Mouse (Mus musculus): ENCODE data around the gene Rnf157. TPM values are rescaled to one million over a fixed set of nuclear protein-coding genes. Genes with fewer than 3 reads are reported as not detected.
"Not testable (repeated sequence)": the region's sequence is repeated elsewhere in the genome, so short reads cannot be mapped to it uniquely, and the experiment has no call there.

Rnf157 gene
- polyA plus RNA-seq, 1 experiment from 2014 or later, result 37.8 TPM

GRCm38 (mm10) chr11:116387086-116388071, 25.5 kb downstream of the Rnf157 start:
- no peak for ATAC-seq (ENCODE audit: low FRiP score, low read depth)
- H3K4me3 ChIP-seq, result no peak overlapping the region
- WGBS, result 22% methylated on average over 13 of the region's 16 CpGs

GRCm38 (mm10) chr11:116385999-116386398, 26.8 kb downstream of the Rnf157 start:
- no peak overlapping the region for H3K9ac ChIP-seq (replicated peaks)
- H3K27ac ChIP-seq (replicated peaks), result no peak overlapping the region
- no peak for ATAC-seq (ENCODE audit: low FRiP score, low read depth)
- peaks cover 8% of the 10 kb centered on the region; the same call in 1 of the 2 replicates for H3K36me3 ChIP-seq
- no peak overlapping the region for H3K4me3 ChIP-seq
- H3K27me3 ChIP-seq, result no peaks in the 10 kb centered on the region
- H3K4me1 ChIP-seq, result peaks cover 14% of the 10 kb centered on the region
- 53% methylated on average over 5 of the region's 5 CpGs for WGBS
- no peaks in the 10 kb centered on the region for H3K9me3 ChIP-seq
- H3K4me2 ChIP-seq (replicated peaks), result no peak overlapping the region

More at GRCm38 (mm10) chr11:116387086-116388071, 25.5 kb downstream of the Rnf157 start:
- Histone ChIP-seq H3K4me2 (replicated peaks) (peak overlapping the region; percentile 30), H3K27ac (replicated peaks) (peak overlapping the region; percentile 22), H3K27me3 (no peaks in the 10 kb centered on the region), H3K36me3 (no peaks in the 10 kb centered on the region), H3K9ac (replicated peaks) (peak overlapping the region; percentile 29), H3K4me1 (peaks cover 14% of the 10 kb centered on the region), H3K9me3 (no peaks in the 10 kb centered on the region)

- H3K9ac ChIP-seq (replicated peaks), result no peak overlapping the region
- peaks cover 8% of the 10 kb centered on the region; the same call in 1 of the 2 replicates for H3K36me3 ChIP-seq
- H3K4me3 ChIP-seq, result no peak overlapping the region
- no peak overlapping the region for H3K4me2 ChIP-seq (replicated peaks)
- no peak for ATAC-seq (ENCODE audit: low FRiP score, low read depth)
- H3K27ac ChIP-seq (replicated peaks), result no peak overlapping the region
- peaks cover 14% of the 10 kb centered on the region for H3K4me1 ChIP-seq
- no peaks in the 10 kb centered on the region for H3K9me3 ChIP-seq
- H3K27me3 ChIP-seq, result no peaks in the 10 kb centered on the region
- WGBS, result 86% methylated on average over 11 of the region's 11 CpGs
Observed at GRCm38 (mm10) chr11:116384171-116384570, 28.7 kb downstream of the Rnf157 start.

- 93% methylated on average over 5 of the region's 5 CpGs for WGBS
Observed at GRCm38 (mm10) chr11:116383070-116383469, 29.8 kb downstream of the Rnf157 start.

GRCm38 (mm10) chr11:116380767-116381166, 32.1 kb downstream of the Rnf157 start:
- Histone ChIP-seq H3K36me3 (peaks cover 8% of the 10 kb centered on the region; the same call in 1 of the 2 replicates), H3K4me2 (replicated peaks) (no peak overlapping the region), H3K4me3 (no peak overlapping the region), H3K27ac (replicated peaks) (no peak overlapping the region), H3K27me3 (no peaks in the 10 kb centered on the region), H3K9ac (replicated peaks) (no peak overlapping the region), H3K4me1 (no peaks in the 10 kb centered on the region), H3K9me3 (no peaks in the 10 kb centered on the region)
- ATAC-seq (ENCODE audit: low FRiP score, low read depth), result no peak
- WGBS, result 92% methylated on average over 7 of the region's 7 CpGs

More at GRCm38 (mm10) chr11:116383070-116383469, 29.8 kb downstream of the Rnf157 start:
- not testable (repeated sequence) for H3K36me3 ChIP-seq; H3K9me3 ChIP-seq; H3K27ac ChIP-seq (replicated peaks); H3K4me3 ChIP-seq; H3K4me2 ChIP-seq (replicated peaks); H3K9ac ChIP-seq (replicated peaks); H3K27me3 ChIP-seq; ATAC-seq (ENCODE audit: low FRiP score, low read depth)
- H3K4me1 ChIP-seq, result peaks cover 14% of the 10 kb centered on the region

GRCm38 (mm10) chr11:116379530-116379929, 33.3 kb downstream of the Rnf157 start:
- Histone ChIP-seq H3K4me2 (replicated peaks) (no peak overlapping the region), H3K9me3 (no peaks in the 10 kb centered on the region), H3K9ac (replicated peaks) (no peak overlapping the region), H3K27me3 (no peaks in the 10 kb centered on the region), H3K36me3 (peaks cover 8% of the 10 kb centered on the region; the same call in 1 of the 2 replicates), H3K4me3 (no peak overlapping the region), H3K4me1 (no peaks in the 10 kb centered on the region), H3K27ac (replicated peaks) (no peak overlapping the region)
- 89% methylated on average over 6 of the region's 6 CpGs for WGBS
- no peak for ATAC-seq (ENCODE audit: low FRiP score, low read depth)

- Histone ChIP-seq H3K4me2 (replicated peaks) (no peak overlapping the region), H3K9ac (replicated peaks) (no peak overlapping the region), H3K9me3 (no peaks in the 10 kb centered on the region), H3K27ac (replicated peaks) (no peak overlapping the region), H3K36me3 (peaks cover 6% of the 10 kb centered on the region; the same call in 1 of the 2 replicates), H3K27me3 (no peaks in the 10 kb centered on the region), H3K4me3 (no peak overlapping the region), H3K4me1 (no peaks in the 10 kb centered on the region)
- 84% methylated on average over 7 of the region's 7 CpGs for WGBS
- ATAC-seq (ENCODE audit: low FRiP score, low read depth), result no peak
Observed at GRCm38 (mm10) chr11:116376945-116377661, 35.7 kb downstream of the Rnf157 start.

GRCm38 (mm10) chr11:116371894-116372450, 40.9 kb downstream of the Rnf157 start:
- H3K27me3 ChIP-seq, result no peaks in the 10 kb centered on the region
- no peak overlapping the region for H3K4me2 ChIP-seq (replicated peaks)
- ATAC-seq (ENCODE audit: low FRiP score, low read depth), result no peak
- no peaks in the 10 kb centered on the region for H3K4me1 ChIP-seq
- no peak overlapping the region for H3K9ac ChIP-seq (replicated peaks)
- no peak overlapping the region for H3K4me3 ChIP-seq
- 88% methylated on average over 4 of the region's 4 CpGs for WGBS
- H3K9me3 ChIP-seq, result no peaks in the 10 kb centered on the region
- no peaks in the 10 kb centered on the region for H3K36me3 ChIP-seq
- H3K27ac ChIP-seq (replicated peaks), result no peak overlapping the region

- H3K27ac ChIP-seq (replicated peaks), result no peak overlapping the region
- H3K9ac ChIP-seq (replicated peaks), result no peak overlapping the region
- no peaks in the 10 kb centered on the region for H3K9me3 ChIP-seq
- 68% methylated on average over 5 of the region's 5 CpGs for WGBS
- no peak overlapping the region for H3K4me2 ChIP-seq (replicated peaks)
- no peak overlapping the region for H3K4me3 ChIP-seq
- no peaks in the 10 kb centered on the region for H3K36me3 ChIP-seq
- no peaks in the 10 kb centered on the region for H3K27me3 ChIP-seq
- ATAC-seq (ENCODE audit: low FRiP score, low read depth), result no peak
- peaks cover 5% of the 10 kb centered on the region; the same call in 1 of the 2 replicates for H3K4me1 ChIP-seq
Observed at GRCm38 (mm10) chr11:116369633-116370032, 43.2 kb downstream of the Rnf157 start.

GRCm38 (mm10) chr11:116369051-116369450, 43.8 kb downstream of the Rnf157 start:
- Histone ChIP-seq H3K27ac (replicated peaks) (no peak overlapping the region), H3K9ac (replicated peaks) (no peak overlapping the region), H3K27me3 (no peaks in the 10 kb centered on the region), H3K4me1 (peaks cover 5% of the 10 kb centered on the region; the same call in 1 of the 2 replicates), H3K36me3 (no peaks in the 10 kb centered on the region), H3K9me3 (no peaks in the 10 kb centered on the region), H3K4me2 (replicated peaks) (no peak overlapping the region), H3K4me3 (no peak overlapping the region)
- 96% methylated on average over 14 of the region's 14 CpGs for WGBS
- no peak for ATAC-seq (ENCODE audit: low FRiP score, low read depth)

- H3K36me3 ChIP-seq, result no peaks in the 10 kb centered on the region
- WGBS, result 22% methylated on average over 9 of the region's 9 CpGs
- H3K4me1 ChIP-seq, result peaks cover 5% of the 10 kb centered on the region; the same call in 1 of the 2 replicates
- no peak overlapping the region for H3K9ac ChIP-seq (replicated peaks)
- no peak overlapping the region for H3K4me2 ChIP-seq (replicated peaks)
- no peaks in the 10 kb centered on the region for H3K9me3 ChIP-seq
- ATAC-seq (ENCODE audit: low FRiP score, low read depth), result no peak
- no peak overlapping the region for H3K4me3 ChIP-seq
- H3K27me3 ChIP-seq, result no peaks in the 10 kb centered on the region
- no peak overlapping the region for H3K27ac ChIP-seq (replicated peaks)
Observed at GRCm38 (mm10) chr11:116368116-116368515, 44.7 kb downstream of the Rnf157 start.
